Mouse (Mus musculus): ENCODE measurements around the gene Snrpb2. TPM values are rescaled to one million over a fixed set of nuclear protein-coding genes. Genes with fewer than 3 reads are reported as not detected.

The Snrpb2 gene
- total RNA-seq, 2 experiments from 2014 or later: 120 to 121 TPM

DNA sequence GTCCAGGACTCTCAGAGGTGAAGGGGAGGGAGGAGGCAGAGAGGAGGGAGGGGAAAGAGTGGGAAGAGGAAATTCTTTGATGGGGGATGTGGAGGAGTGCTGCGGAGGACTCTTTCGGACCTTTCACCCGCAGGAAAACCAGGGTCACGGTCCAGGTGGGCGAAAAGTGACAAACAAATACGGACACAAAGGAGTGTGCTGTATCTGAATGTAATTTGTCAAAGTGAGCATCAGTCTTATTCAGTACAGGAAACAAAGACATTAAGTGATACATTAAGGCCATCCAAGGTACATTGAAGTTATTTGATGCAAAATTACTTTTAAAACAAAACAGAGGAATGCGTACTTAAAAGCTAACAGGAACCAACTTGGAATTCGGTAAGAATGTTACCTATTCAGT lies 27.0 kb downstream of the Snrpb2 start:
- no peak for ATAC-seq (replicated peaks; ENCODE audit: poor library complexity)

DNA sequence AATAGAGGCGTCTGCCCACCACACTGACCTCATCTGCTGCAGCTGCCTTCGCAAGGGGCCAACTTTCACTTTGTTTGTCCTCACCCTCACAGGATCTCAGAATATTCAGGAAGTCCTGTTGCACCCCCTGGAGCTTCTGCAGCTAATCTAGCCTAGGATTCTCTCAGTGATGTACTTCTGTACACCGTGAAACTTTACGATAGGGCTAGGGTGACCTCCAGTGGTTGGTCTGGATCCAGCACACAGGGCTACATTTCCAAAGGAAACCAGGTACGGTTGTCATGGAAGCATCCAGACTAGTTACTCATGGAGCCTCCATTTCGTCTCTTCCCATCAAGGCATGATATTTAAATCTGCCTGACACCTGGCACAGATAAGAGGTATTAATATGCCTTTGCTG lies 30.9 kb downstream of the Snrpb2 start:
- ATAC-seq (replicated peaks; ENCODE audit: poor library complexity): peak; percentile 96

DNA sequence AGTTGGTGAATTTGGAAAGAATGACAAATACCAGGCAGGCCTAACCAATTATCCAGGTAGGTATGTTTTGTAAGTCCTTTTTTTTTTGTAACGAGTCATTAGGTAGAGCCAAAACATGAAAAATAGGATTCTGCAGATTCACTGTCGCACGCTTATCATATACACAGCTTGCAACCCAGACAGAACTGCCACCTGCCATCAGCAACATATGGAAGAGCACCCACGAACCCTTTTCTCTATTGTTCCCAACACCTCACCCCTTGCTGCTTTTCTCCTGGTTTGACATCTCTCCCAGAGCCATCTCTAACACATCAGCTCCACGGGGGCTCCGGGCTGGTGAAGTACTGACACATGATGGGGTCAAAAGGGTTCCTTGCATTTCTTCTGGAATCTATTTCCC lies 31.9 kb downstream of the Snrpb2 start:
- ATAC-seq (replicated peaks; ENCODE audit: poor library complexity): no peak

DNA sequence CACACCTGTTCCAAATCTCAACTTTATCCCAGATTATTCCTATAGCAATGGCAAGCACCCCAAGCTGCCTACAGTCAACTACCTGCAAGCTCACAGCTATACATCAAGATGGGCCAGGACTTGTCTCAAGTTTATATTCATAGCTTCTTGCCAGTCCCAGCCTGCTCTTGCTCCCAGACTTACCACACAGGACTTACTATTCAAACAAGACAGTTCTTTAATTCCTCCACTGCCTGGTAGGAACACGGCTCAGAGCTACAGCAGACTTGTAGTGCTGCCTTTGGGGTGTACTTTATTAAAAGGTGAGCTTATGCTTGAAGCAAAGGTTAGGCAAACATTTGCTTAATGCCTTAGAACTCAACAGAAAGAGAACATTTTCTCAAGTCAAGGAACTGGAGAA lies 34.3 kb downstream of the Snrpb2 start:
- ATAC-seq (replicated peaks; ENCODE audit: poor library complexity): no peak

DNA sequence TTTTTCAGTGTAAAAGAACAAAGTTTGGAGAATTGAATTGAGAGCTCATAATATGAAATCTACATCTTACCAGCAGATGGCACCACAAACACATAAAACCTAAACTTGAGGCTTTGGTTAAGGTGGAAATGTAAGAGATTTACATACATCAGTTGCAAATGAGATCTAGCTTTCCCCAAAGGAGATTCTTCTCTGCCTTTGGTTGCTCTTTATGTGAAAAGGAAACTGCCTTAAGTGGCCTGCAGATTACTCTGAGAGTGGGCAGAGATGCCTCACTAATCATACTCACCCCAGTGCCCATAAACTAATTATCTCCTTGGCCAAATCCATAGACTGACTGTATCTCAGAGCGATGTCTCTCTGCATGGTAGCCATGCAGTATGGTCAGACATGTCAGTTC lies 51.0 kb downstream of the Snrpb2 start:
- ATAC-seq (replicated peaks; ENCODE audit: poor library complexity): peak; percentile 60

DNA sequence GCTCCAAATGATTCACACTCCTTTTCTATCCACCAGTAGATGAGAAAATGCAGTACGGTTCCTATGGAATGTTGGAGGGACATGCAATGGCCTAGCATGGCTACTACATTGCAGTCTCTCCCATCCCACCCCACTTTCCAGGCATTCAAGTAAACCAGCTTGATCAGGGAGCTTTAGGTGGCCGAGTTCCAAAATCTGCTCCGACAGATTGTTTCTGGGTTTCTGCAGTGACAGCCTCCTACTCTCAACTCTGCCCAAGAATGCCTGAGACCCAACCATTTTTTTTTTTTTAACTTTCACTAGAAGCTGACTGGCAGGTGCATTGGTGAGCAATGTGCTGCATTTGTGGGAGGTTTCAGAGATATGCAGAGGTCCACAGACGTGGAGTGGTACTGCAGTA lies 51.9 kb downstream of the Snrpb2 start:
- no peak for ATAC-seq (replicated peaks; ENCODE audit: poor library complexity)

DNA sequence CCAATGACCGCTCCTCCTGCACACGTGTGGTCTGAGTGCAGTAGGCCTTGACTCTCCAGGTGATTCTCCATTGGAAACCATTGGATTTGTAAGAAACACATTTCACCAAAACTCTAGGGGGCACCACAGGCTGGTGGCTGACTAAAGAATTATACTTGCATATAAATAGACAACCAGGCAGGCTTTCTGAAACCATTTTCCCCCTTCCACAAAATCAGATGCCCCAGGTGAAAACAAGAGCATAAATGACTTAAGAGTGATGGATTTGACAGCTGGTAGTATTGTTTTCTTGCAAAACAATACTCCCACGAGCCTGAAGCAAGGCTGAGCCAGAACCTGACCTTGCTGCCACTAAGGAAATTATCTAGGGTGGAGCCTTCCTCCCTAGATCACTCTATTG lies 54.6 kb downstream of the Snrpb2 start:
- ATAC-seq (replicated peaks; ENCODE audit: poor library complexity): no peak

DNA sequence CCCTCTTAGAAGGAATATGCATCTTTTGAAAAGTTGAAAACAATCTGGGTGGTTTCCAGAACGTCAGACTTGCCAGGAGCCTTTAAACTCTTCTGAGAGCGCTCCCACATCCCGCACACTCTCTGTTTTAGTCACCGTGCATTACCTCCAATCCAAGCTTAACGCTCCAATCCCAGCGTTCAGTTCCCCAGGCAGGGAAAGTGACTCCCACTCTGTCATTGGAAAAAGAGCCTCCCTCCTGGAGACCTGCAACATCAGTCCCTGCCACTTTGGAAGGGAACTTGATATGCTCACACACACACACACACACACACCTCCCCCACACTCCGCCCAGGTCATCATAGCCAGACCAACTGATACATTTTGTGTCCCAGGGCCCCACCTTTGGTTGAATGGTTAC lies 55.4 kb downstream of the Snrpb2 start:
- no peak for ATAC-seq (replicated peaks; ENCODE audit: poor library complexity)

Other genes with a start within 250 kb of the Snrpb2 start
- gene Kif16b, start 161.5 kb upstream of the Snrpb2 start, total RNA-seq (2015): 10.9 and 17.4 TPM in 2 replicates
- 18.1 and 23.9 TPM in 2 replicates for gene Kif16b, start 161.5 kb upstream of the Snrpb2 start, total RNA-seq (2017)
- not detected in 2 replicates for gene Otor, start 15.4 kb downstream of the Snrpb2 start, total RNA-seq (2015)
- not detected in 2 replicates for gene Otor, start 15.4 kb downstream of the Snrpb2 start, total RNA-seq (2017)

All from megakaryocyte progenitor cell, adult 5-6 weeks (primary cell).